Mouse (Mus musculus): ENCODE results near the gene Myo1a. TPM values are rescaled to one million over a fixed set of nuclear protein-coding genes. Genes with fewer than 3 reads are reported as not detected.

Gene Myo1a
- polyA plus RNA-seq, 1 experiment from 2014 or later: not detected

DNA sequence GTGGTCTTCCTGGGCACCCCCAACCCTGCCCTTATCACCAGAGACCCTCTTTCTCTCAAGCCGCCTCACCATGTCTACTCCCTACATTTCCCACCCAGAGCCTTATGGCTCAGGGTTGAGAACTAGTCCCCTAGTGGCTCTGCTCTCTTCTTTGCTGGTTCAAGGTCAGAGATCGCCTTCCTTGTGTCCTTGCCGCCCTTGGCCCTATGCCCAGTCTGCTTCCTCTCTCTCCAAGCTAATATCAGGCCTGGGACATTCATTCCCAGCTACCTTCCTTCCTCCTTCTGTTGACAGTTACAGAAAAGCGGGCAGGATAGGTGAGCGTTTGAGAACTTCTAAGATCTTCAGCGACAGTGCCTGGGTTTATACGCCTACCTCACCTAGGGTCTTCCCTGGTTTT, 2.8 kb downstream of the Myo1a start:
- no peaks in the 10 kb centered on the region for H3K9me3 ChIP-seq (ENCODE audit: control insufficient read depth, low read length)
- no peak for ATAC-seq (ENCODE audit: low FRiP score, low TSS enrichment)
- no peak overlapping the region for H3K4me3 ChIP-seq (replicated peaks; ENCODE audit: low read depth, low read length)
- no peaks in the 10 kb centered on the region for H3K27me3 ChIP-seq (ENCODE audit: control insufficient read depth, insufficient read depth, low read length)
- 92% methylated on average over 7 of the region's 7 CpGs for WGBS
- no peaks in the 10 kb centered on the region for H3K36me3 ChIP-seq (ENCODE audit: control insufficient read depth, insufficient read depth, low read length)
- no peaks in the 10 kb centered on the region for H3K4me1 ChIP-seq (ENCODE audit: control insufficient read depth, insufficient read depth, low read length)
- no peak for DNase-seq
- H3K9ac ChIP-seq (replicated peaks; ENCODE audit: low read length): no peak overlapping the region
- no peak overlapping the region for H3K4me2 ChIP-seq (ENCODE audit: low read length)
- H3K27ac ChIP-seq (replicated peaks; ENCODE audit: low read depth, low read length): no peak overlapping the region

DNA sequence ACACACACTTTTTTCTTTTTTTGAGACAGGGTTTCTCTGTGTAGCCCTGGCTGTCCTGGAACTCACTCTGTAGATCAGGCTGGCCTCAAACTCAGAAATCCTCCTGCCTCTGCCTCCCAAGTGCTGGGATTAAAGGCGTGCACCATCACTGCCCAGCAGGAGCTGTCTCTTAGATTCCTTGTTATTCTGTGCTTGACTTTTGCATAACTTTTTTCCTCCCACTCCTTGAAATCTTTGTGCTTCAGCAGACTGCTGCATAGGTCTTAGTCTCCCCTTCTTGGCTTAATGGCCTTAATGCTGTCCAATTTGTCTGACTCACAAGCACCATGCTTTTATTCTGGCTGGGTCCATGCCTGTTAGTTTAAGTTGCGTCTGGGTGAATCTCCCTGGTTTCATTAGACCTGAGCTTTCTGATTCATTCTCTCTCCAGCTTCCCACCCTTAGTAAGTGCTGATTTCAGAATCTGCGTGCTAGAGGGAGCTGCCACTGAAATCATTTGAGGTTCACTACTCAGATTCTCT, 3.9 kb downstream of the Myo1a start:
- H3K9ac ChIP-seq (replicated peaks; ENCODE audit: low read length): no peak overlapping the region
- ATAC-seq (ENCODE audit: low FRiP score, low TSS enrichment): no peak
- no peaks in the 10 kb centered on the region for H3K4me1 ChIP-seq (ENCODE audit: control insufficient read depth, insufficient read depth, low read length)
- 89% methylated on average over 3 of the region's 3 CpGs for WGBS
- no peak overlapping the region for H3K4me2 ChIP-seq (ENCODE audit: low read length)
- H3K9me3 ChIP-seq (ENCODE audit: control insufficient read depth, low read length): no peaks in the 10 kb centered on the region
- no peak overlapping the region for H3K4me3 ChIP-seq (replicated peaks; ENCODE audit: low read depth, low read length)
- no peaks in the 10 kb centered on the region for H3K27me3 ChIP-seq (ENCODE audit: control insufficient read depth, insufficient read depth, low read length)
- no peaks in the 10 kb centered on the region for H3K36me3 ChIP-seq (ENCODE audit: control insufficient read depth, insufficient read depth, low read length)
- no peak overlapping the region for H3K27ac ChIP-seq (replicated peaks; ENCODE audit: low read depth, low read length)
- DNase-seq: no peak

DNA sequence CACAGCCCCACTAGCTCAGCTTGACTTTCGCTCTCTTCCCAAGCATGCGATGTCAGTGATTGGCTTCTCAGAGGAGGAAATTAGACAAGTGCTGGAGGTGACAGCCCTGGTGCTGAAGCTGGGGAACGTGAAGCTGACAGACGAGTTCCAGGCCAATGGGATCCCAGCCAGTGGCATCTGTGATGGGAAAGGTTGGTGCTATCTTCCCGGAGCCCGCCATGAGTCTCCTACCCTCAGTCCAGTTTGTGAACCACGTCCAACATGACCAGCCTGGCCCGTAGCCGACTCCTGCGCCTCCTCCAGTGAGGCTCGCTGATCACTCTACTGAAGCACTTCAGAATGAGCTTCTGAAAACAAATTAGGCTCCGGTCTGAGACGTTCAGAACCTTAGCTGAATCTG, 5.4 kb downstream of the Myo1a start:
- DNase-seq: no peak
- 89% methylated on average over 13 of the region's 13 CpGs for WGBS

DNA sequence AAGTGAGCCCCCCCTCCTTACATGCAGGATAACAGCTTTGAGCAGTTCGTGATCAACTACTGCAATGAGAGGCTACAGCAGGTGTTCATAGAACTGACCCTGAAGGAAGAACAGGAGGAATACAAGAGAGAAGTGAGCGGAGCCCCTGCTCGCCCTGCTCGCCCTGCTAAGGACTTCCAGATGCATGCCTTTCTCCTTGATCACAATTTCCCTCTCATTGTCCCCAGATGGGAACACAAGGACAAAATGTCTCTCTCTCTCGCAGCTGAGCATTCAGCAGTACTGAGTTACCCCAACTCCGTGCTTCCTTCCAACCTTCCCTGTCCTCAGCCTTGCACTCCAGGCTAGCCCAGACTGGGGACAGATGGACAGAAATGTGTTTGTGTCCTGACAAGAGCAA, 7.8 kb downstream of the Myo1a start:
- no peak for DNase-seq
- H3K4me2 ChIP-seq (ENCODE audit: low read length): no peak overlapping the region
- 86% methylated on average over 6 of the region's 6 CpGs for WGBS

More for the DNA sequence above, 5.4 kb downstream of the Myo1a start:
- no peak overlapping the region for H3K9ac ChIP-seq (replicated peaks; ENCODE audit: low read length)
- H3K9me3 ChIP-seq (ENCODE audit: control insufficient read depth, low read length): no peaks in the 10 kb centered on the region
- no peaks in the 10 kb centered on the region for H3K4me1 ChIP-seq (ENCODE audit: control insufficient read depth, insufficient read depth, low read length)
- H3K4me2 ChIP-seq (ENCODE audit: low read length): no peak overlapping the region
- H3K27me3 ChIP-seq (ENCODE audit: control insufficient read depth, insufficient read depth, low read length): no peaks in the 10 kb centered on the region
- no peak for ATAC-seq (ENCODE audit: low FRiP score, low TSS enrichment)
- H3K4me3 ChIP-seq (replicated peaks; ENCODE audit: low read depth, low read length): no peak overlapping the region
- H3K27ac ChIP-seq (replicated peaks; ENCODE audit: low read depth, low read length): no peak overlapping the region
- no peaks in the 10 kb centered on the region for H3K36me3 ChIP-seq (ENCODE audit: control insufficient read depth, insufficient read depth, low read length)

DNA sequence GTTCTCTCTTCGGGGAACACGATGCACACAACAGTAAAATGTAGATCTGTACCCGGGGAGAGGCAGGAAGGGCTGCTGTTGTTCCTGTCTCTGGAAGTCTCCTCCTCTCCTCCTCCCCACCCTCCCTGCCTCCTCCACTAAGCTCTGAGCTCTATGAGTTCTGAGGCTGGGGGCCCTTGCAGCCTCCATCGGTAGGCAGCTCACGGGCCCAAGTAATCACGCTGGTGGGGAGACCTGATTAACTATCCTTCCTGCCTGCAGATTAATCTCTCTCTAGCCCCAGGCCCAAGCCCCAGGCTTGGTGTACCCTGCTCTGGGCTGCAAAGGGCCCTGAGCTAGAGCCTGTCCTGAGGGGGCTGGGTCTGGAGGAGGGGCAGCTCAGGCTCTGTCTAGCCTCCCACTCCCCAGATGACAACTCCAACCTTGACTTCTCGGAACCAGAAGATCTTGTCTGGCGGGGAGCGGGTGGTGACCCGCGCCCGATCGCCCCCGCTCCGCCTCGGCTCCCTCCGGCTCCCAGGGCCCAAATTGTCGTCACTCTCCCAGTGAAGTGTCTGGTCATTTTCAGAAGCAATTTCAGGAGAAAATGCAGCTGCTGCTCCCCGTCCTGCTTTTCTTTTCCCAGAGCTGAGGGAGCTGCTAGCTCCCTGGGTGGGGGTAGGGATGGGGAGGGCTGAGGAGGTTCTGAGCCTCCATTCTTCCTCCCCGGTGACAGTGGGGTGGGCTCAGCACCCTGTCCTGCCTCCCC, 16.9 kb downstream of the Myo1a start:
- Histone ChIP-seq H3K36me3 (ENCODE audit: control insufficient read depth, insufficient read depth, low read length) (no peaks in the 10 kb centered on the region), H3K4me1 (ENCODE audit: control insufficient read depth, insufficient read depth, low read length) (peaks cover 22% of the 10 kb centered on the region), H3K9me3 (ENCODE audit: control insufficient read depth, low read length) (no peaks in the 10 kb centered on the region), H3K9ac (replicated peaks; ENCODE audit: low read length) (peak overlapping the region; percentile 7; the same call in 1 of the 2 replicates), H3K4me2 (ENCODE audit: low read length) (peak overlapping the region; percentile 42), H3K4me3 (replicated peaks; ENCODE audit: low read depth, low read length) (no peak overlapping the region), H3K27me3 (ENCODE audit: control insufficient read depth, insufficient read depth, low read length) (no peaks in the 10 kb centered on the region), H3K27ac (replicated peaks; ENCODE audit: low read depth, low read length) (peak overlapping the region; percentile 47)
- DNase-seq (peak; percentile 72), ATAC-seq (ENCODE audit: low FRiP score, low TSS enrichment) (peak; percentile 59; the same call in 1 of the 2 replicates)
- 10% methylated on average over 20 of the region's 20 CpGs for WGBS

More for the DNA sequence above, 7.8 kb downstream of the Myo1a start:
- Histone ChIP-seq H3K9me3 (ENCODE audit: control insufficient read depth, low read length) (no peaks in the 10 kb centered on the region), H3K27me3 (ENCODE audit: control insufficient read depth, insufficient read depth, low read length) (no peaks in the 10 kb centered on the region), H3K9ac (replicated peaks; ENCODE audit: low read length) (no peak overlapping the region), H3K4me3 (replicated peaks; ENCODE audit: low read depth, low read length) (no peak overlapping the region), H3K27ac (replicated peaks; ENCODE audit: low read depth, low read length) (no peak overlapping the region), H3K36me3 (ENCODE audit: control insufficient read depth, insufficient read depth, low read length) (no peaks in the 10 kb centered on the region), H3K4me1 (ENCODE audit: control insufficient read depth, insufficient read depth, low read length) (no peaks in the 10 kb centered on the region)
- no peak for ATAC-seq (ENCODE audit: low FRiP score, low TSS enrichment)

DNA sequence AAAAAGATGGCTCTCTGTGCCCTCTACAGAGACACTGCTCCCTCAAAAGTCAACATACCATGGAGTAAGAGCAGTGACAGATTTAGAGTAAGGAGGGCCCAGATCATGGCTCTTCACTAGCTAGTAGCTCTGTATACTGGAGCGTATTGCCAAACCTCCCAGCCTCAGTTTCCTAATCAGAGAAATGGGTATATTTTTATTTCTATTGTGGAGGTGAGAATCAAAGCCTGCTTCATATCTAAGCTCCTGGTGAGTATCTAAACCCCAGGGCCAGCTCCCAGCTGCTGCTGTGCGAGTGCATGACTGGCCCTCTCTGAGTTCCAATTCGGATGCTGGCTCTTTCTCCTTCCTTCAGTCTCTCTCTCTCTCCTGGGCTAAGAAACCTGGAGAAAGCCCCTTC, 19.2 kb downstream of the Myo1a start, which contains the start of gene Tac2:
Gene Tac2, plus strand, starts transcription at position 301 of the 400 bp plus-strand sequence.
- Histone ChIP-seq H3K9ac (replicated peaks; ENCODE audit: low read length) (no peak within 1 kb of the TSS), H3K4me3 (replicated peaks; ENCODE audit: low read depth, low read length) (no peak within 1 kb of the TSS), H3K4me2 (ENCODE audit: low read length) (no peak within 1 kb of the TSS), H3K9me3 (ENCODE audit: control insufficient read depth, low read length) (no peaks in the 10 kb centered on the region), H3K4me1 (ENCODE audit: control insufficient read depth, insufficient read depth, low read length) (peaks cover 22% of the 10 kb centered on the region), H3K36me3 (ENCODE audit: control insufficient read depth, insufficient read depth, low read length) (no peaks in the 10 kb centered on the region), H3K27ac (replicated peaks; ENCODE audit: low read depth, low read length) (no peak within 1 kb of the TSS), H3K27me3 (ENCODE audit: control insufficient read depth, insufficient read depth, low read length) (no peaks in the 10 kb centered on the region)
- WGBS: 82% methylated on average over 3 of the region's 3 CpGs
- ATAC-seq (ENCODE audit: low FRiP score, low TSS enrichment): no peak
- DNase-seq: no peak

DNA sequence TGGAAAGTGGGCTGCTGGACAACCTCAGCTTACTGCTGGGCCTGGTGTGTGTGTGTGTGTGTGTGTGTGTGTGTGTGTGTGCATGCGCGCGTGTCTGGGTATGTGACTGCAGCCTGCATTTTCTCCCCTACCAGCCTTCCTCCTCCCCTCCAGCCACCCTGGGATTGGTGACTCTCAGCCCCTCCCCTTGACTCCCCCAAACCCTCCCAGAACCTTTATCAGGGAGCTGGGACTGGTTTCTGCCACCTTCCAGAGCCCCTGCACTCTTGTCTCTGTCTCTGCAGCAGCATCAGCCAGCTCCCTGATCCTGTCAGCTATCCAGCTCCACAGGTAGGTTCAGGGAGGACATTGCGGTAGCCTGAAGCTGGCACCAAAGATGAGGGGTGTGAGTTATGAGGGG, 20.2 kb downstream of the Myo1a start:
- 76% methylated on average over 4 of the region's 4 CpGs for WGBS
- DNase-seq (no peak), ATAC-seq (ENCODE audit: low FRiP score, low TSS enrichment) (no peak)
- H3K27ac ChIP-seq (replicated peaks; ENCODE audit: low read depth, low read length): no peak overlapping the region
- H3K9ac ChIP-seq (replicated peaks; ENCODE audit: low read length): no peak overlapping the region
- peaks cover 22% of the 10 kb centered on the region for H3K4me1 ChIP-seq (ENCODE audit: control insufficient read depth, insufficient read depth, low read length)
- H3K27me3 ChIP-seq (ENCODE audit: control insufficient read depth, insufficient read depth, low read length): no peaks in the 10 kb centered on the region
- no peaks in the 10 kb centered on the region for H3K9me3 ChIP-seq (ENCODE audit: control insufficient read depth, low read length)
- H3K4me3 ChIP-seq (replicated peaks; ENCODE audit: low read depth, low read length): no peak overlapping the region
- no peaks in the 10 kb centered on the region for H3K36me3 ChIP-seq (ENCODE audit: control insufficient read depth, insufficient read depth, low read length)
- no peak overlapping the region for H3K4me2 ChIP-seq (ENCODE audit: low read length)

DNA sequence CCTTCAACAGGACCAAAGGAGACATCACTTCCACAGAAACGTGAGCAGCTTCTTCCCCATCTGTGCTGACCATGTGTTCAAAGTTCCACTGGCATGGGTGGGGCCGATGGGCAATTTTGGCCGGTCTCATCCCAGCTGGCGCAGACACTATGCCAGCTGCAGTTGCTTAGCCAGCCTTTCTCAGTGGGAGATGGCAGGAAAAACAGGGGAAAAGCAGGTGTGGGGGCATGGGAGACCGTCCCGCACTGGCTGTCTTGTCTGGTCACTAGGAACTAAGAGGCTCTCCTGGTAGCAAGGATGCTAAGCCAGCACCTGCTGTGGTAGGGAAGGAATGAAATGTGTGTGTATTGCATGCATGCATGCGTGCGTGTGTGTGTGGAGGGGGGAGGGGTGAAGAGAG, 23.5 kb downstream of the Myo1a start:
- H3K27me3 ChIP-seq (ENCODE audit: control insufficient read depth, insufficient read depth, low read length): no peaks in the 10 kb centered on the region
- no peaks in the 10 kb centered on the region for H3K9me3 ChIP-seq (ENCODE audit: control insufficient read depth, low read length)
- DNase-seq (no peak), ATAC-seq (ENCODE audit: low FRiP score, low TSS enrichment) (no peak)
- H3K4me3 ChIP-seq (replicated peaks; ENCODE audit: low read depth, low read length): no peak overlapping the region
- 75% methylated on average over 8 of the region's 8 CpGs for WGBS
- no peaks in the 10 kb centered on the region for H3K36me3 ChIP-seq (ENCODE audit: control insufficient read depth, insufficient read depth, low read length)
- H3K4me1 ChIP-seq (ENCODE audit: control insufficient read depth, insufficient read depth, low read length): peaks cover 7% of the 10 kb centered on the region; the same call in 1 of the 2 replicates
- H3K4me2 ChIP-seq (ENCODE audit: low read length): no peak overlapping the region
- no peak overlapping the region for H3K9ac ChIP-seq (replicated peaks; ENCODE audit: low read length)
- no peak overlapping the region for H3K27ac ChIP-seq (replicated peaks; ENCODE audit: low read depth, low read length)

Data from midbrain, embryonic 14.5 days (tissue).